Mouse (Mus musculus) cerebellum, adult 2 months (tissue): ENCODE measurements at regions not wholly inside any gene's neighbourhood (a gene's known extent, or its start where the extent isn't known, plus 50 kb on each side); places are given as distances from the start of the nearest gene placed in this dataset.
A peak's percentile ranks its signal among the peaks of the same experiment; 100 is the strongest.
"Not testable (repeated sequence)": the region's sequence is repeated elsewhere in the genome, so short reads cannot be mapped to it uniquely, and the experiment has no call there.

Experiments used
- DNase-seq, 2 experiments: peaks; one replicate each; pipeline ENCODE4 v3.0.0; 2021
- H3K27ac ChIP-seq: fragments of 200-500 bp; 2 replicates; pipeline ENCODE4 v1.5.1; 2012; ENCODE audit warnings: low read length, control low read depth, inconsistent platforms; ENCODE audit not compliant: insufficient read depth
- H3K27me3 ChIP-seq: fragments of 200-500 bp; 2 replicates; pipeline ENCODE4 v1.6.1; 2012; ENCODE audit warnings: inconsistent platforms, mild to moderate bottlenecking, low read length, moderate library complexity; ENCODE audit not compliant: control insufficient read depth, insufficient read depth
- H3K4me1 ChIP-seq: fragments of 200-500 bp; 2 replicates; pipeline ENCODE4 v1.6.1; 2011; ENCODE audit warnings: low read length; ENCODE audit not compliant: control insufficient read depth, insufficient read depth
- H3K4me3 ChIP-seq: fragments of 200-500 bp; replicated peaks from 2 replicates; pipeline ENCODE3; 2011; ENCODE audit warnings: mild to moderate bottlenecking, low read depth, low read length, control low read depth; ENCODE audit not compliant: insufficient read depth
- CTCF ChIP-seq: fragments of 200-500 bp; IDR thresholded peaks from 2 replicates; pipeline ENCODE4 v1.5.1; 2011; ENCODE audit warnings: low read depth, mild to moderate bottlenecking, control low read depth, low read length, moderate library complexity, borderline replicate concordance; ENCODE audit not compliant: insufficient read depth
- POLR2A ChIP-seq: fragments of 200-500 bp; IDR thresholded peaks from 2 replicates; pipeline ENCODE4 v1.6.1; 2011; ENCODE audit warnings: low read length, control low read depth, borderline replicate concordance; ENCODE audit not compliant: insufficient read depth
- WGBS: fragments of 180-500 bp; shearing (Covaris S2); methylation state at CpG from one replicate; pipeline ENCODE4 v1.1.7; 2018; 5-methylcytosine and 5-hydroxymethylcytosine counted together

- Histone ChIP-seq H3K4me1 (peaks cover 4% of the 10 kb centered on the region), H3K27me3 (no peaks in the 10 kb centered on the region), H3K27ac (no peak overlapping the region), H3K4me3 (no peak overlapping the region)
- DNase-seq: no peak
- TF ChIP-seq CTCF (no peak), POLR2A (no peak)
- 93% methylated on average over 7 of the region's 7 CpGs for WGBS
Measured at GRCm38 (mm10) chr12:77094168-77094567, 132.2 kb upstream of the Max start.

GRCm38 (mm10) chr12:77092741-77093140 is 130.7 kb upstream of the Max start:
- no peak overlapping the region for H3K27ac ChIP-seq
- peaks cover 4% of the 10 kb centered on the region for H3K4me1 ChIP-seq
- no peak overlapping the region for H3K4me3 ChIP-seq
- H3K27me3 ChIP-seq: no peaks in the 10 kb centered on the region
- TF ChIP-seq POLR2A: no peak
- TF ChIP-seq CTCF: no peak
- peak; percentile 20 to 46 for DNase-seq
- WGBS: 19% methylated on average over 3 of the region's 3 CpGs

- Histone ChIP-seq H3K27ac (no peak overlapping the region), H3K4me3 (no peak overlapping the region), H3K27me3 (no peaks in the 10 kb centered on the region), H3K4me1 (peaks cover 4% of the 10 kb centered on the region)
- 94% methylated on average over 2 of the region's 2 CpGs for WGBS
- no peak for DNase-seq
- TF ChIP-seq CTCF (no peak), POLR2A (no peak)
Measured at GRCm38 (mm10) chr12:77092143-77092542, 130.1 kb upstream of the Max start.

GRCm38 (mm10) chr12:77091700-77092099 is 129.7 kb upstream of the Max start:
- Histone ChIP-seq H3K4me1 (peaks cover 4% of the 10 kb centered on the region), H3K27ac (no peak overlapping the region), H3K4me3 (no peak overlapping the region), H3K27me3 (no peaks in the 10 kb centered on the region)
- TF ChIP-seq POLR2A: no peak
- TF ChIP-seq CTCF: no peak
- DNase-seq: no peak
- WGBS: 99% methylated on average over 2 of the region's 2 CpGs

- no peak overlapping the region for H3K27ac ChIP-seq
- WGBS: 94% methylated on average over 3 of the region's 3 CpGs
- TF ChIP-seq POLR2A (no peak), CTCF (no peak)
- no peaks in the 10 kb centered on the region for H3K27me3 ChIP-seq
- DNase-seq: no peak
- peaks cover 4% of the 10 kb centered on the region for H3K4me1 ChIP-seq
- no peak overlapping the region for H3K4me3 ChIP-seq
Measured at GRCm38 (mm10) chr12:77090525-77090924, 128.5 kb upstream of the Max start.

GRCm38 (mm10) chr12:77089624-77090278 is 127.8 kb upstream of the Max start:
- peaks cover 4% of the 10 kb centered on the region for H3K4me1 ChIP-seq
- H3K4me3 ChIP-seq: no peak overlapping the region
- 95% methylated on average over 6 of the region's 6 CpGs for WGBS
- TF ChIP-seq CTCF: no peak
- no peak overlapping the region for H3K27ac ChIP-seq
- no peaks in the 10 kb centered on the region for H3K27me3 ChIP-seq
- DNase-seq: no peak

GRCm38 (mm10) chr12:77088452-77088851 is 126.5 kb upstream of the Max start:
- DNase-seq: no peak
- Histone ChIP-seq H3K27ac (no peak overlapping the region), H3K4me3 (no peak overlapping the region), H3K4me1 (peaks cover 4% of the 10 kb centered on the region), H3K27me3 (no peaks in the 10 kb centered on the region)
- 55% methylated on average over 2 of the region's 2 CpGs for WGBS
- TF ChIP-seq POLR2A: no peak
- no peak for TF ChIP-seq CTCF

GRCm38 (mm10) chr12:77086931-77087330 is 124.9 kb upstream of the Max start:
- DNase-seq, H3K27me3 ChIP-seq, H3K4me1 ChIP-seq, H3K4me3 ChIP-seq, H3K27ac ChIP-seq: not testable (repeated sequence)
- 88% methylated on average over 1 of the region's 1 CpGs for WGBS

GRCm38 (mm10) chr12:77085894-77086293 is 123.9 kb upstream of the Max start:
- 93% methylated on average over 5 of the region's 5 CpGs for WGBS
- Histone ChIP-seq H3K4me3 (no peak overlapping the region), H3K27ac (no peak overlapping the region), H3K27me3 (no peaks in the 10 kb centered on the region), H3K4me1 (no peaks in the 10 kb centered on the region)
- no peak for TF ChIP-seq CTCF
- TF ChIP-seq POLR2A: no peak
- DNase-seq: no peak
